Mouse (Mus musculus) midbrain, embryonic 15.5 days (tissue): ENCODE measurements at regions not wholly inside any gene's neighbourhood (a gene's known extent, or its start where the extent isn't known, plus 50 kb on each side); places are given as distances from the start of the nearest gene placed in this dataset.
"Not testable (repeated sequence)": the region's sequence is repeated elsewhere in the genome, so short reads cannot be mapped to it uniquely, and the experiment has no call there.

Source experiments
- ATAC-seq: fragments of 200-750 bp; cut with Nextera tagmentation; replicated peaks from 2 replicates; pipeline ENCODE4 v1.8.0; 2017; ENCODE audit warnings: moderate TSS enrichment
- H3K27ac ChIP-seq: fragments of 300-500 bp; sonication (generic); 2 replicates; pipeline ENCODE4 v1.5.1; 2015; ENCODE audit warnings: mild to moderate bottlenecking, inconsistent platforms
- H3K27me3 ChIP-seq: fragments of 300-500 bp; sonication (generic); replicated peaks from 2 replicates; pipeline ENCODE4 v1.6.1; 2015; ENCODE audit warnings: inconsistent platforms
- H3K36me3 ChIP-seq: fragments of 300-500 bp; sonication (generic); replicated peaks from 2 replicates; pipeline ENCODE4 v1.6.1; 2015; ENCODE audit warnings: inconsistent platforms
- H3K4me1 ChIP-seq: fragments of 300-500 bp; sonication (generic); 2 replicates; pipeline ENCODE4 v1.6.1; 2015; ENCODE audit warnings: inconsistent platforms
- H3K4me2 ChIP-seq: fragments of 300-500 bp; sonication (generic); 2 replicates; pipeline ENCODE4 v1.6.1; 2015; ENCODE audit warnings: inconsistent platforms, mild to moderate bottlenecking, moderate library complexity
- H3K4me3 ChIP-seq: fragments of 300-500 bp; sonication (generic); 2 replicates; pipeline ENCODE4 v1.5.1; 2015; ENCODE audit warnings: mild to moderate bottlenecking, inconsistent platforms
- H3K9ac ChIP-seq: fragments of 300-500 bp; sonication (generic); 2 replicates; pipeline ENCODE4 v1.6.1; 2015; ENCODE audit warnings: mild to moderate bottlenecking, inconsistent platforms
- H3K9me3 ChIP-seq: fragments of 300-500 bp; sonication (generic); 2 replicates; pipeline ENCODE4 v1.6.1; 2016; ENCODE audit warnings: inconsistent platforms
- WGBS: fragments of 180-500 bp; shearing (Covaris S2); methylation state at CpG from one replicate; pipeline ENCODE4 v1.1.7; 2015; ENCODE audit warnings: mixed read lengths; 5-methylcytosine and 5-hydroxymethylcytosine counted together

GRCm38 (mm10) chr1:64412481-64413180, 119.8 kb upstream of the Creb1 start:
- Histone ChIP-seq H3K9ac (no peak overlapping the region), H3K4me1 (peaks cover 10% of the 10 kb centered on the region; the same call in 1 of the 2 replicates), H3K36me3 (no peaks in the 10 kb centered on the region), H3K9me3 (no peaks in the 10 kb centered on the region), H3K4me2 (no peak overlapping the region), H3K27me3 (no peaks in the 10 kb centered on the region), H3K4me3 (no peak overlapping the region), H3K27ac (no peak overlapping the region)
- ATAC-seq, result no peak
- WGBS, result 75% methylated on average over 10 of the region's 10 CpGs

- Histone ChIP-seq H3K4me1 (peaks cover 10% of the 10 kb centered on the region; the same call in 1 of the 2 replicates), H3K36me3 (no peaks in the 10 kb centered on the region), H3K4me3 (no peak overlapping the region), H3K9me3 (no peaks in the 10 kb centered on the region), H3K27me3 (no peaks in the 10 kb centered on the region), H3K9ac (no peak overlapping the region), H3K27ac (no peak overlapping the region), H3K4me2 (no peak overlapping the region)
- no peak for ATAC-seq
- 79% methylated on average over 4 of the region's 4 CpGs for WGBS
Measured at GRCm38 (mm10) chr1:64411851-64412480, 120.5 kb upstream of the Creb1 start.

GRCm38 (mm10) chr1:64408807-64409582, 123.5 kb upstream of the Creb1 start:
- H3K9ac ChIP-seq, result no peak overlapping the region
- H3K4me2 ChIP-seq, result no peak overlapping the region
- no peaks in the 10 kb centered on the region for H3K27me3 ChIP-seq
- WGBS, result 56% methylated on average over 4 of the region's 4 CpGs
- peak overlapping the region; percentile 39; the same call in 1 of the 2 replicates for H3K27ac ChIP-seq
- peaks cover 10% of the 10 kb centered on the region; the same call in 1 of the 2 replicates for H3K4me1 ChIP-seq
- no peak for ATAC-seq
- no peak overlapping the region for H3K4me3 ChIP-seq
- no peaks in the 10 kb centered on the region for H3K9me3 ChIP-seq
- no peaks in the 10 kb centered on the region for H3K36me3 ChIP-seq

- no peaks in the 10 kb centered on the region for H3K36me3 ChIP-seq
- H3K4me1 ChIP-seq, result no peaks in the 10 kb centered on the region
- H3K4me3 ChIP-seq, result no peak overlapping the region
- no peaks in the 10 kb centered on the region for H3K27me3 ChIP-seq
- no peak overlapping the region for H3K27ac ChIP-seq
- no peak overlapping the region for H3K9ac ChIP-seq
- H3K4me2 ChIP-seq, result no peak overlapping the region
- ATAC-seq, result no peak
- H3K9me3 ChIP-seq, result no peaks in the 10 kb centered on the region
- WGBS, result 79% methylated on average over 8 of the region's 8 CpGs
Measured at GRCm38 (mm10) chr1:64391525-64391924, 140.9 kb upstream of the Creb1 start.

GRCm38 (mm10) chr1:64381264-64381663, 151.2 kb upstream of the Creb1 start:
- Histone ChIP-seq H3K27ac (no peak overlapping the region), H3K36me3 (no peaks in the 10 kb centered on the region), H3K27me3 (no peaks in the 10 kb centered on the region), H3K9ac (no peak overlapping the region), H3K4me2 (no peak overlapping the region), H3K4me1 (peaks cover 15% of the 10 kb centered on the region), H3K9me3 (no peaks in the 10 kb centered on the region), H3K4me3 (no peak overlapping the region)
- ATAC-seq, result peak; percentile 83
- 18% methylated on average over 6 of the region's 6 CpGs for WGBS

- ATAC-seq, H3K27me3 ChIP-seq: not testable (repeated sequence)
- WGBS, result 92% methylated on average over 1 of the region's 1 CpGs
Measured at GRCm38 (mm10) chr1:64376426-64376825, 156.0 kb upstream of the Creb1 start.

GRCm38 (mm10) chr1:64374286-64375071, 158.0 kb upstream of the Creb1 start:
- 68% methylated on average over 13 of the region's 13 CpGs for WGBS

More at GRCm38 (mm10) chr1:64376426-64376825, 156.0 kb upstream of the Creb1 start:
- not testable (repeated sequence) for H3K27ac ChIP-seq, H3K9ac ChIP-seq, H3K36me3 ChIP-seq, H3K4me3 ChIP-seq, H3K9me3 ChIP-seq, H3K4me2 ChIP-seq
- H3K4me1 ChIP-seq, result peaks cover 14% of the 10 kb centered on the region

GRCm38 (mm10) chr1:64364095-64364494, 168.3 kb upstream of the Creb1 start:
- H3K27me3 ChIP-seq, result no peaks in the 10 kb centered on the region
- no peaks in the 10 kb centered on the region for H3K36me3 ChIP-seq

More at GRCm38 (mm10) chr1:64374286-64375071, 158.0 kb upstream of the Creb1 start:
- H3K9me3 ChIP-seq, result no peaks in the 10 kb centered on the region
- no peak overlapping the region for H3K9ac ChIP-seq
- no peaks in the 10 kb centered on the region for H3K36me3 ChIP-seq
- no peak overlapping the region for H3K4me3 ChIP-seq
- H3K4me1 ChIP-seq, result 0 out of 2 replicates have a peak, but pooled peaks cover 2% of the 10 kb centered on the region
- no peak for ATAC-seq
- H3K4me2 ChIP-seq, result no peak overlapping the region
- no peak overlapping the region for H3K27ac ChIP-seq
- H3K27me3 ChIP-seq, result no peaks in the 10 kb centered on the region

GRCm38 (mm10) chr1:64361959-64362638, 170.3 kb upstream of the Creb1 start:
- Histone ChIP-seq H3K27ac (no peak overlapping the region), H3K36me3 (no peaks in the 10 kb centered on the region), H3K9ac (no peak overlapping the region), H3K4me1 (peaks cover 3% of the 10 kb centered on the region; the same call in 1 of the 2 replicates), H3K9me3 (no peaks in the 10 kb centered on the region), H3K4me2 (no peak overlapping the region), H3K4me3 (no peak overlapping the region), H3K27me3 (no peaks in the 10 kb centered on the region)
- 58% methylated on average over 4 of the region's 4 CpGs for WGBS
- ATAC-seq, result no peak

More at GRCm38 (mm10) chr1:64364095-64364494, 168.3 kb upstream of the Creb1 start:
- H3K27ac ChIP-seq, result no peak overlapping the region
- no peak overlapping the region for H3K4me2 ChIP-seq
- WGBS, result 88% methylated on average over 1 of the region's 1 CpGs
- no peak overlapping the region for H3K4me3 ChIP-seq
- ATAC-seq, result no peak
- peaks cover 7% of the 10 kb centered on the region; the same call in 1 of the 2 replicates for H3K4me1 ChIP-seq
- no peak overlapping the region for H3K9ac ChIP-seq
- no peaks in the 10 kb centered on the region for H3K9me3 ChIP-seq

- H3K4me1 ChIP-seq, result peaks cover 4% of the 10 kb centered on the region
- no peak overlapping the region for H3K4me2 ChIP-seq
- no peaks in the 10 kb centered on the region for H3K27me3 ChIP-seq
- H3K27ac ChIP-seq, result no peak overlapping the region
- no peak overlapping the region for H3K4me3 ChIP-seq
- no peak overlapping the region for H3K9ac ChIP-seq
- H3K9me3 ChIP-seq, result no peaks in the 10 kb centered on the region
- WGBS, result 66% methylated on average over 3 of the region's 3 CpGs
- H3K36me3 ChIP-seq, result no peaks in the 10 kb centered on the region
- ATAC-seq, result no peak
Measured at GRCm38 (mm10) chr1:64343268-64343667, 189.2 kb upstream of the Creb1 start.

GRCm38 (mm10) chr1:64341596-64341995, 190.8 kb upstream of the Creb1 start:
- no peaks in the 10 kb centered on the region for H3K27me3 ChIP-seq
- H3K4me1 ChIP-seq, result peaks cover 10% of the 10 kb centered on the region
- no peak overlapping the region for H3K9ac ChIP-seq
- H3K27ac ChIP-seq, result no peak overlapping the region
- H3K4me2 ChIP-seq, result no peak overlapping the region
- no peak for ATAC-seq
- H3K9me3 ChIP-seq, result no peaks in the 10 kb centered on the region
- no peak overlapping the region for H3K4me3 ChIP-seq
- H3K36me3 ChIP-seq, result no peaks in the 10 kb centered on the region
- 83% methylated on average over 6 of the region's 6 CpGs for whole genome bisulfite sequencing
